Mouse (Mus musculus) T-helper 17 cell (primary cell): ENCODE results near the gene Shpk.

ENCODE experiments used
- in situ Hi-C, 2 experiments: fragments of 300-600 bp; cut with MboI, MseI; formaldehyde crosslinking; loops; 1 replicate in 1 of 2; 2 replicates in 1 of 2; pipeline ENCODE4 v1.15.1; 2025; ENCODE audit warnings: high pct_unique_total_duplicates in 2 of 2

The Shpk gene

GRCm38 (mm10) chr11:73199230-73199712, at the start of gene Shpk:
TSS of gene Shpk (plus strand) at chr11:73199460.
- in situ Hi-C loops = loop anchor here in 1 of 2 experiments (25.0 kb wide), 1 partner anchor 987 kb away; the partner anchor contains the start of genes 4933427D14Rik, Gm43951, Med31 and Txndc17

GRCm38 (mm10) chr11:73155071-73155470, 44.2 kb upstream of the Shpk start:
- in situ Hi-C loops = loop anchor here in 1 of 2 experiments (10.0 kb wide), 1 partner anchor 1220 kb away; no protein-coding TSS in a partner anchor

- in situ Hi-C loops = loop anchor here in 1 of 2 experiments (10.0 kb wide), 1 partner anchor 1215 kb away; no protein-coding TSS in a partner anchor
Observed at GRCm38 (mm10) chr11:73159957-73160810, 39.1 kb upstream of the Shpk start, which contains the start of gene P2rx5. TSS of gene P2rx5 (plus strand) at chr11:73160421.

GRCm38 (mm10) chr11:73160811-73161200, 38.5 kb upstream of the Shpk start:
- in situ Hi-C loops = no loop called here

GRCm38 (mm10) chr11:73161616-73162015, 37.6 kb upstream of the Shpk start:
- in situ Hi-C loops = no loop called here

- in situ Hi-C loops = no loop called here
Observed at GRCm38 (mm10) chr11:73162284-73162683, 37.0 kb upstream of the Shpk start.

GRCm38 (mm10) chr11:73168071-73168470, 31.2 kb upstream of the Shpk start:
- in situ Hi-C loops = no loop called here

- in situ Hi-C loops = no loop called here
Observed at GRCm38 (mm10) chr11:73168576-73168975, 30.7 kb upstream of the Shpk start.

GRCm38 (mm10) chr11:73169231-73169630, 30.0 kb upstream of the Shpk start:
- in situ Hi-C loops = no loop called here

- in situ Hi-C loops = loop anchor here in 1 of 2 experiments (5.0 kb wide), 1 partner anchor 40 kb away; no protein-coding TSS in a partner anchor
Observed at GRCm38 (mm10) chr11:73172186-73172585, 27.1 kb upstream of the Shpk start.

- in situ Hi-C loops = loop anchor here in 1 of 2 experiments (25.0 kb wide), 1 partner anchor 963 kb away; the partner anchor contains the start of genes 4933427D14Rik, Gm43951, Med31 and Txndc17
Observed at GRCm38 (mm10) chr11:73175612-73176011, 23.6 kb upstream of the Shpk start.

- in situ Hi-C loops = loop anchor here in 1 of 2 experiments (25.0 kb wide), 1 partner anchor 964 kb away; the partner anchor contains the start of genes 4933427D14Rik, Gm43951, Med31 and Txndc17
Observed at GRCm38 (mm10) chr11:73176186-73176585, 23.1 kb upstream of the Shpk start.

- in situ Hi-C loops = loop anchor here in 1 of 2 experiments (25.0 kb wide), 1 partner anchor 965 kb away; the partner anchor contains the start of genes 4933427D14Rik, Gm43951, Med31 and Txndc17
Observed at GRCm38 (mm10) chr11:73176608-73177508, 22.4 kb upstream of the Shpk start, which contains the start of the genes Emc6 and Tax1bp3. TSS of gene Emc6 (minus strand) at chr11:73177037. TSS of gene Tax1bp3 (plus strand) at chr11:73177083.

GRCm38 (mm10) chr11:73177509-73177875, 21.8 kb upstream of the Shpk start:
- in situ Hi-C loops = loop anchor here in 1 of 2 experiments (25.0 kb wide), 1 partner anchor 965 kb away; the partner anchor contains the start of genes 4933427D14Rik, Gm43951, Med31 and Txndc17

- in situ Hi-C loops = loop anchor here in 1 of 2 experiments (25.0 kb wide), 1 partner anchor 966 kb away; the partner anchor contains the start of genes 4933427D14Rik, Gm43951, Med31 and Txndc17
Observed at GRCm38 (mm10) chr11:73177895-73178294, 21.4 kb upstream of the Shpk start.

- in situ Hi-C loops = loop anchor here in 1 of 2 experiments (25.0 kb wide), 1 partner anchor 974 kb away; the partner anchor contains the start of genes 4933427D14Rik, Gm43951, Med31 and Txndc17
Observed at GRCm38 (mm10) chr11:73185872-73186615, 13.2 kb upstream of the Shpk start.

- in situ Hi-C loops = loop anchor here in 1 of 2 experiments (25.0 kb wide), 1 partner anchor 975 kb away; the partner anchor contains the start of genes 4933427D14Rik, Gm43951, Med31 and Txndc17
Observed at GRCm38 (mm10) chr11:73187231-73187630, 12.0 kb upstream of the Shpk start.

GRCm38 (mm10) chr11:73193047-73193446, 6.2 kb upstream of the Shpk start:
- in situ Hi-C loops = loop anchor here in 1 of 2 experiments (5.0 to 25.0 kb wide), 2 partner anchors 741 to 981 kb away; partner anchors contain the start of genes 4933427D14Rik, Gm43951, Med31 and Txndc17

GRCm38 (mm10) chr11:73194444-73194843, 4.8 kb upstream of the Shpk start:
- in situ Hi-C loops = loop anchor here in 1 of 2 experiments (5.0 to 25.0 kb wide), 2 partner anchors 742 to 982 kb away; partner anchors contain the start of genes 4933427D14Rik, Gm43951, Med31 and Txndc17
